Mouse (Mus musculus): Measurements from ENCODE around the gene Gm10645. TPM values are rescaled to one million over a fixed set of nuclear protein-coding genes. Genes with fewer than 3 reads are reported as not detected.

The Gm10645 gene
- not detected for total RNA-seq (2021)
- long read RNA-seq, experiment 1 = 0 reads
- long read RNA-seq, experiment 2 = 0 reads

GRCm38 (mm10) chr8:83165931-83166867, at the start of gene Gm10645:
Gm10645 (minus strand) TSS chr8:83166170.
- peak; percentile 27 for DNase-seq

GRCm38 (mm10) chr8:83215065-83215464, 49.1 kb upstream of the Gm10645 start:
- DNase-seq = no peak

DNA sequence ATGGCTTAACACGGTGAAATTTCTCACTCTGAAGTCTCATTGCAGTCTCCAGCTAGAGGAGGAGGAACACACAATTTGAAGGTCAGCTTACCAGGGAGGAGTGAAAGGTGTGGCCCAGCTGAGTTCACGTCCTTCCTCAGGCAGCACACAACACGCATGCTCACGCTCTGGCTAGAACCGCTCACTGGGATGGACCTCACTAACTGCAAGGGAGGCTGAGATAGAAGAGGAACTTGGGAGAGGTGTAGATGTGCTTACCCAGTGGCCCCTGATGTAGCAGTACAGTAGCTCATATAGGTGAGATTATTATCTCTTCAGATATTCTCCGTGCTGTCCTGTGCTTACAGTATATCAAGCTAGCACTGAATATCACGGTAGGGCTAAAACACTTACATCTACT, 44.7 kb upstream of the Gm10645 start:
- no peak for DNase-seq

DNA sequence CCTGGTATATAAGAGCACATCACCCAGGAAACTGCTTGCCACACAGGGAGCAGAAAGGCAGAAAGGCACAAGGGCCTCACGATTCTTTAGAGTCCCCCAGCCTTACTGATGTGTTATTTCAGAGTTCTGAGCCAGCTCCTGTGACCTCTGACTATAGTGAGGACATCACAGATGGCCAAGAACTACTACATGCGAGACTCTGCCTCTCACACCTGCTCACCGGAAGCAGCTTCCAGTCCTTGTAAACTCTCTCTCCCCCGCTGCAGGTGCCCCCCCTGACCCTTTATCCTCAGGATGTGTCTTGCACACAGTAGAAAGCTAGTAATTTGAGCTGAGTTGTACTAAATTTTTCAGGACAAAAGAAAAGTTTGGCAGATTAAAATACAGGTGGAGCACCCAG, 43.6 kb upstream of the Gm10645 start:
- DNase-seq = no peak

GRCm38 (mm10) chr8:83205907-83206306, 39.9 kb upstream of the Gm10645 start:
- no peak for DNase-seq

DNA sequence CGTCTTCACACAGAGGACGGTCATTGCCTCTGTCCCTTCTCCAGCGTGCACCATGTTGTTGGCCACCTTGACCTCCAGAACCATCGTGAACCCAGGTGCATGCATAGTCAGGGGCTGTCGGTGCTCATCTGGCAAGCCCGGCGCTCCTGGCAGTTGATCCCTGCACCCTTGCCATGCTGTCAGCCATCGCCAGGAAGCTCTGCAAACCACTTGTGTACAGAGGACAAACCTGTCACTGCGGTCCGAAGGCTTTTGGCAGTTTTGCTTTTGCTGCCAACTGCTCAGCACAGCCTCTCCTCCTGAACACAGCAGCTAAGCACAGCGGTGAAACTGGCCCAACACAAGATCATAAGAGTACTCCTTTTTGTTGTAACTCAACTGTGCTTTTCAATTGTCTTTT, 37.0 kb upstream of the Gm10645 start:
- DNase-seq = no peak

DNA sequence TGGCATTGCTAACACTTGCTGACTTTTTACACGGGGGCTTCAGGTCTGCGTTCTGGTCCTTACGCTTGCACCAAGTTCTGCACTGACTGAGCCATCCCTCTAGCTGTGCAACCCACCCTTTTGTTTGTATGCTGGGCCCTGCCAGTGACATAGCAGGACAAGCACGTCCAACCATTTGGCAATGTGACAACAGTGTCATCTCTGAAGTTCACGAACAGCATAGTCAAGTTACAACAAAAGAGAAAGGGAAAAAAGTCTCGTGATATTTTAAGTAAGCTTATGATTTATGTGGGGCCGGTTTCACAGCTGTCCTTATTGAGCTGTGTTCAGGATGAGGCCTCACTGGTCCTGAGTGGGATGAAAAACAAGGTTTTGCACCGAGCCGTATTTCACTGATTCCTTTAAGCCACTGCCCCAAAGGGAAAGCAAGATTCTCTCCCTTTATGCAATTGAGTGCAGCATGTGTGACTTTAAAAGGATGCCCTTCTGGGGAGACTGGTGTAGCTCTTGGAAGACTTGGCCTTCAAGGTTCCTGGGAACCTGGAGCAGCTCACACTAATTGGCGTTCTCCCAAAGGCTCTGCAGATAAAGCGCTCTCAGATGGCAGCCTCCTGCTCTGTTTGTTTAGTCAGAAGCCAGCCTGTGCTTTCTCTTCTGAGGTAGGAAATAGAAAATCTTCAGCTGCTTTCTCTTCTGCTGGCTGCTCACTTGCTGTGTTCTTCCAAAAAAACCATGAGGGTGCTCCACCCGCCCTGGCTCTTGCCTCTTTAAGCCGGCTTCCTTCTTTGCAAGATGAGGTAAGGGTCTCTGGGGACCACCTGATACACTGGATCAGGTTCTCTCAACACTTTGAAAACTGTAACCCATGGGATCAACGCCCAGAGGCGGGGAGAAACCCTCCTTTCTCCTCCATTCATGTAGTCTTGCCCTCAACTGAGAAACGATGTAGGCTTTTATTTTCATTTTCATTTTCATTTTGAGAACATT, 34.5 kb upstream of the Gm10645 start:
- DNase-seq = no peak

DNA sequence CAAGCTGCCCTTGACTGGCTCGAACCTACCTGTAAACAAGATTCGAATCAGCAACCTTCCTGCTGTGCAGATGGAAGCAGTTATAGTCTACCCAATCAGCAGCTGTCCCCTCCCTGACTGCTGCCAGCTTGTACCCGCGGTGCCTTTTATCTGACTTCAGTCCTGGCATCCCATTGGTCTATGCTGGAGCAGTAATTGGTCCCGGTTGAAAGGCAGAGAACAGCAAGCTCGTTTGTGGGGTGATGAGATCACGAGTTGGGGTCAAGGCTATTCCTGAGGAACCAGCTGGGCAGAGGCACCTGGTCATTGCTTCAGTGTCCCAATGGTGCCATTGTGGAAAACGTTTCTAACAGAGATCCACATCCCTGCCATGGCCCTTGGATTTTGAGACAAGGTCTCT, 33.7 kb upstream of the Gm10645 start:
- no peak for DNase-seq

DNA sequence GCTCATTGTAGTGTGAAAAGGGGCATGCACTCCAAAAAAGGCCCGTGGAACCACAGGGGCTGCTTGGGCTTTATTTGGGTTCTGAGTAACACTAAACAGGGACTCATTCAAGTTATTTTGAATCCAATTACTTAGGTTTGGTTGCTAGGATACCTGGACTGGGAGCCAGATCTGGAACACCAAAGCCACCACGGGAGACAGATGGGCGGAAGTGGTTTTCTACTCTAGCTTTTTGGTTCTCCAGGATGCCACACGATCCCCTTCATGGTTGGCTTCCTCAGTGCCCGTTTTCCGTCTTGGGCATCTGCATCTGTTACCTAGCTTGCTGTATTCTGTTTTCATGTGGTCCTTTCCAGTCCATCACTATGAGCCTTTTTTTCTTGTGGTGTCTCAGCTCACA, 30.1 kb upstream of the Gm10645 start:
- DNase-seq = no peak

DNA sequence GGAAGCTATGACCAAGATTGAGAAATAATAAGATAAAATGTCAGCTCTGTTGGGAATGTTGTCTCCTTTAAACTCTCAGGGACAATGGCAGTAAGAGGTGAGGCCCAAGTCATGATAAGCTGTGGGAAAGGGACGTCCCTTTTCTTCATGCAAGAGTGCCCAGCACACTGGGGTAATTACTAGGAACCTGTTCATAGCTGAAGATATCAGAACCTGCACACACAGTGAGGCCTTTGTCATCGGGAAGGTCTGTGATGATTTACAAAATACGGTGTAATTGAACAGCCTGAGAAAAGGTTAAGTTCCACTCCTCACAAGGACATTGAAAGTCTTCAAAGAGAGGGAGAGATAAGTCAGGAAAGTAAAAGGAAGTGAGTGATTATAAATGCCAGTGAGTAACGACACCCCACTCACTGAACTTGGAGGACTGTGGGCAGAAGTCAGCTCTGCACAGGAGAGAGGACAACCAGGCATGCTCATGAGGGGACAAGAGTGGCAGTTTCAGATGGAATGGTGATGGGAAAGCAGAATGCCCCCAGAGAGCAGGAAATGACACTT, 23.6 kb upstream of the Gm10645 start:
- no peak for DNase-seq

- DNase-seq = no peak
Measured at GRCm38 (mm10) chr8:83187363-83187962, 21.5 kb upstream of the Gm10645 start.

GRCm38 (mm10) chr8:83186376-83186775, 20.4 kb upstream of the Gm10645 start:
- DNase-seq = no peak

DNA sequence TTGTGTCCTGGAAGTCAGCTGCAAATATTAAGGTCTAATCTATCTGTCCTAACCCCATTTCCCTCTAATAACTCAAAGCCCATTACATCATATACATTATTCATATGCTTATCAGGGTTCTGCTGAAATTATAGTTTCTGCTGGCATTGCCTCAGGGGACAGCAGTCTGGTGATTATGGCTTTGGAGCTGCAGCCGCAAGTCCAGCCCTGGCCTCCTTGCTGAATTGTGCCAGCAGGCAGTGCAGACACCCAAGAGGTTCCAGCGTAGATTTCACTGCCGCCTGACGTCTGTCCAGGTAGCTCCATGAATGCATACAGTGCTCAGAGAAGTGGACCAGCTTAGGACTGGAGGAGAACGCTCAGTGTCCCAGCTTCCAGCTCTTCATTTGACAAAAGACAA, 16.8 kb upstream of the Gm10645 start:
- no peak for DNase-seq

DNA sequence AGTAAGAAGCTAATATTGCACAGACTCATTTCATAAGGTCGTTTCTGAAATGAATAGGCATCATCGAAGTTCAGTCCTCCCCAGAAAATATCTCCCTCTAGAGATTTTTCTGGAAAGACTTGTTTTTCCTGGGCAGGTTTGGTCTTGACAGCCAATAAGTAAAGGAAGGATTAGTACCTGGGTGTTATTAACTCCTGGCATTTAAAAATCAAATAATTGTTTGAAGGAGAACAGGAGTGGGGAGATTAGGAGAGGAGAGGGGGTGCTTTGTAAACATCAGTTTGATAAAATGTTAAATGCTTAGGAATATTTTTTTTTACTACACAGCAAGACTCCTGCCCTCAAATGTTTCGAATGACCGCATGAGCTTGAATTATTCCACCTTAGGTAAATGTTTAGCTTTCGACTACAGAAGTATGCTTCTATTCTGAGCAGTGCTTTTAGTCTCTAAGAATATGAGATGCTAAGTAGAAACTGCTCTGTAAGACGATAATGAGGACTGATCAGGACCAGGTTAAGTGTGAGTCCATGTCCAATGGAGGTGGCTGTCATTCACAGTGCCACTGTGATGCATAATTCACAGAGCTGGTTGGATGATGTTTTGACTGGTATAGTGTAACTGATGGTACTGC, 16.0 kb upstream of the Gm10645 start:
- no peak for DNase-seq

GRCm38 (mm10) chr8:83178228-83178742, 12.3 kb upstream of the Gm10645 start:
- DNase-seq = no peak

- DNase-seq = no peak
Measured at GRCm38 (mm10) chr8:83177317-83178195, 11.6 kb upstream of the Gm10645 start.

DNA sequence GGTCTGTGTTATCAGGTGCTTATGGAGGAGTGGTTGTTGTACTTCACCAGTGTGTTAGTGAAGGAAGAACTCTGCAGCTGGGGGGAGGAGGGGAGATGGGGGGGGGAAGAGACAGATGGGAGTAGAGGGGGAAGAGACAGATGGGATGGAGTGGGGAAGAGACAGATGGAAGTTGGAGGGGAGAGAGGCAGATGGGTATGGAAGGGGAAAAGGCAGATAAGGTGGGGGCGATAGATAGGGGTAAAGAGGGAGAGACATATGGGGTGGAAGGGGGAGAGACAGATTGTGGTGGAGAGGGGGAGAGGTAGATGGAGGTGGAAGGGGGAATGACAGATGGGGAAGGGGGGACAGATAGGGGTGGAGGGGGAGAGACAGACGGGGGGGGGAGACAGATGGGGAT, 10.8 kb upstream of the Gm10645 start:
- no peak for DNase-seq

GRCm38 (mm10) chr8:83175680-83176079, 9.7 kb upstream of the Gm10645 start:
- no peak for DNase-seq

DNA sequence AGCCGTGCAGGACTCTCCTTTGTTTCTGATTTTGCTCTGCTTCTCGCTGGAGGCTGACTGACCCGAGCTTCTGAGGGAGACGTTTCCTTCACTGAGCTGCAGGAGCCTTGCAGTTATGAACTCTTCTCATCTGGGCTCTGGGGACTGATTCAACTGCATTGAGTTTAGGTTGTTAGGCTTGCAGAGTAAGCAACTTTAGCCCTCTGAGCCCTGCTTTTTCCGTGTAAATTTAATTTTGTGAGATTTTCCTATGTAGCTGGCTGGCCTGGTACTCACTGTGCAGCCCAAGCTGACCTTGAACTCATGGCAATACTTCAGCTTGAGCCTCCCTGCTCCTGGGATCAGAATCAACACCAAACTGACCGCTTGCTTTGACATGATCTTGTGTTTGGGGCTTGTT, 4.9 kb upstream of the Gm10645 start:
- DNase-seq = no peak

DNA sequence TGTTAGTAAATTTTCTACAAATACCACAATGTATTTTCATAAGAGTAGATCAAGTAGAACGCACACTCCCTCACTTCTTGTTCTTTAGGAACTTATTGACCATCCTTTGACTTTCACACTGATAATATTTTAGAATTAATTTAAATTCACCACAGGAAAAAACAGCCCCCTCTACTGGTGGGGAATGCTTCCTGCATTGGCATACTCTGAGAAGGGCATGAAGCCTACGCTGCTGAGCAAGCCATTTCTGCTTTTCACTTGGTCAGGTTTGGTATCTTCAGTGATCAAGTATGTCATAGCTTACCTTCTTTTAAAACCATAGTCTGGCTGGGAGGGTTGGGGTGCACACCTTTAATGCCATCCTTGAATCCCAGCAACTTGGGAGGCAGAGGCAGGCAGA, 3.7 kb upstream of the Gm10645 start:
- no peak for DNase-seq

Data from gastrocnemius, postnatal 25 days (tissue).